Mouse (Mus musculus): ENCODE data around the gene Vwde. TPM values are rescaled to one million over a fixed set of nuclear protein-coding genes. Genes with fewer than 3 reads are reported as not detected.
A peak's percentile ranks its signal among the peaks of the same experiment; 100 is the strongest.

The Vwde gene
- total RNA-seq (2021): not detected
- polyA plus RNA-seq (2012; rRNA removed): not detected in 2 replicates
- long read RNA-seq: 0 reads

GRCm38 (mm10) chr6:13224596-13225227, at the start of gene Vwde:
TSS of gene Vwde (minus strand) at chr6:13224965.
- no peak within 1 kb of the TSS for H3K4me3 ChIP-seq
- H3K27me3 ChIP-seq (ENCODE audit: control insufficient read depth, insufficient read depth, low read length): no peaks in the 10 kb centered on the region
- H3K36me3 ChIP-seq (ENCODE audit: control insufficient read depth, insufficient read depth, low read length): no peaks in the 10 kb centered on the region
- no peaks in the 10 kb centered on the region for H3K4me1 ChIP-seq (ENCODE audit: control insufficient read depth, insufficient read depth, low read length)
- H3K27ac ChIP-seq: no peak within 1 kb of the TSS
- no peaks in the 10 kb centered on the region for H3K79me2 ChIP-seq (replicated peaks; ENCODE audit: control insufficient read depth, insufficient read depth, low read length)
- WGBS: 25% methylated on average over 15 of the region's 15 CpGs
- H3K9ac ChIP-seq (ENCODE audit: low read depth, low read length): no peak within 1 kb of the TSS
- TF ChIP-seq POLR2A (IDR thresholded peaks at IDR 0.05; ENCODE audit: insufficient read depth, low read depth, low read length) (no peak), CTCF (IDR thresholded peaks at IDR 0.05) (no peak), EP300 (IDR thresholded peaks at IDR 0.05; ENCODE audit: insufficient read depth, low read depth, low read length) (no peak)
- DNase-seq: no peak
- intact Hi-C loops (cut with DNase I): no loop called here

GRCm38 (mm10) chr6:13255341-13255740, 30.6 kb upstream of the Vwde start:
- intact Hi-C loops (cut with DNase I): no loop called here
- WGBS: 85% methylated on average over 4 of the region's 4 CpGs
- no peak for DNase-seq

GRCm38 (mm10) chr6:13248317-13248969, 23.7 kb upstream of the Vwde start:
- H3K9ac ChIP-seq (ENCODE audit: low read depth, low read length): no peak overlapping the region
- WGBS: 53% methylated on average over 4 of the region's 4 CpGs
- TF ChIP-seq CTCF (IDR thresholded peaks at IDR 0.05) (peak; percentile 76), POLR2A (IDR thresholded peaks at IDR 0.05; ENCODE audit: insufficient read depth, low read depth, low read length) (no peak), EP300 (IDR thresholded peaks at IDR 0.05; ENCODE audit: insufficient read depth, low read depth, low read length) (no peak)
- intact Hi-C loops (cut with DNase I): no loop called here
- no peaks in the 10 kb centered on the region for H3K79me2 ChIP-seq (replicated peaks; ENCODE audit: control insufficient read depth, insufficient read depth, low read length)
- H3K27ac ChIP-seq: no peak overlapping the region
- no peak for DNase-seq
- no peaks in the 10 kb centered on the region for H3K36me3 ChIP-seq (ENCODE audit: control insufficient read depth, insufficient read depth, low read length)
- no peaks in the 10 kb centered on the region for H3K4me1 ChIP-seq (ENCODE audit: control insufficient read depth, insufficient read depth, low read length)
- no peak overlapping the region for H3K4me3 ChIP-seq
- H3K27me3 ChIP-seq (ENCODE audit: control insufficient read depth, insufficient read depth, low read length): no peaks in the 10 kb centered on the region

More at GRCm38 (mm10) chr6:13255341-13255740, 30.6 kb upstream of the Vwde start:
- Histone ChIP-seq H3K9ac (ENCODE audit: low read depth, low read length) (no peak overlapping the region), H3K4me1 (ENCODE audit: control insufficient read depth, insufficient read depth, low read length) (no peaks in the 10 kb centered on the region), H3K4me3 (no peak overlapping the region), H3K36me3 (ENCODE audit: control insufficient read depth, insufficient read depth, low read length) (no peaks in the 10 kb centered on the region), H3K27me3 (ENCODE audit: control insufficient read depth, insufficient read depth, low read length) (no peaks in the 10 kb centered on the region), H3K79me2 (replicated peaks; ENCODE audit: control insufficient read depth, insufficient read depth, low read length) (no peaks in the 10 kb centered on the region), H3K27ac (no peak overlapping the region)
- TF ChIP-seq CTCF (IDR thresholded peaks at IDR 0.05) (no peak), EP300 (IDR thresholded peaks at IDR 0.05; ENCODE audit: insufficient read depth, low read depth, low read length) (no peak), POLR2A (IDR thresholded peaks at IDR 0.05; ENCODE audit: insufficient read depth, low read depth, low read length) (no peak)

- no peak overlapping the region for H3K27ac ChIP-seq
- no peaks in the 10 kb centered on the region for H3K27me3 ChIP-seq (ENCODE audit: control insufficient read depth, insufficient read depth, low read length)
- H3K4me3 ChIP-seq: no peak overlapping the region
- intact Hi-C loops (cut with DNase I): no loop called here
- no peaks in the 10 kb centered on the region for H3K36me3 ChIP-seq (ENCODE audit: control insufficient read depth, insufficient read depth, low read length)
- H3K9ac ChIP-seq (ENCODE audit: low read depth, low read length): no peak overlapping the region
- WGBS: 72% methylated on average over 6 of the region's 6 CpGs
- H3K4me1 ChIP-seq (ENCODE audit: control insufficient read depth, insufficient read depth, low read length): no peaks in the 10 kb centered on the region
- H3K79me2 ChIP-seq (replicated peaks; ENCODE audit: control insufficient read depth, insufficient read depth, low read length): no peaks in the 10 kb centered on the region
- DNase-seq: no peak
- TF ChIP-seq POLR2A (IDR thresholded peaks at IDR 0.05; ENCODE audit: insufficient read depth, low read depth, low read length) (no peak), CTCF (IDR thresholded peaks at IDR 0.05) (no peak), EP300 (IDR thresholded peaks at IDR 0.05; ENCODE audit: insufficient read depth, low read depth, low read length) (no peak)
Observed at GRCm38 (mm10) chr6:13206157-13206556, 18.6 kb downstream of the Vwde start.

- TF ChIP-seq POLR2A (IDR thresholded peaks at IDR 0.05; ENCODE audit: insufficient read depth, low read depth, low read length): no peak
- no peak for TF ChIP-seq CTCF (IDR thresholded peaks at IDR 0.05)
- no peak for TF ChIP-seq EP300 (IDR thresholded peaks at IDR 0.05; ENCODE audit: insufficient read depth, low read depth, low read length)
- no peaks in the 10 kb centered on the region for H3K79me2 ChIP-seq (replicated peaks; ENCODE audit: control insufficient read depth, insufficient read depth, low read length)
- intact Hi-C loops (cut with DNase I): no loop called here
- no peak overlapping the region for H3K27ac ChIP-seq
- WGBS: 79% methylated on average over 3 of the region's 3 CpGs
- DNase-seq: no peak
- H3K4me3 ChIP-seq: no peak overlapping the region
- H3K36me3 ChIP-seq (ENCODE audit: control insufficient read depth, insufficient read depth, low read length): no peaks in the 10 kb centered on the region
- H3K4me1 ChIP-seq (ENCODE audit: control insufficient read depth, insufficient read depth, low read length): no peaks in the 10 kb centered on the region
- no peaks in the 10 kb centered on the region for H3K27me3 ChIP-seq (ENCODE audit: control insufficient read depth, insufficient read depth, low read length)
- H3K9ac ChIP-seq (ENCODE audit: low read depth, low read length): no peak overlapping the region
Observed at GRCm38 (mm10) chr6:13197486-13197885, 27.3 kb downstream of the Vwde start.

- Histone ChIP-seq H3K4me1 (ENCODE audit: control insufficient read depth, insufficient read depth, low read length) (no peaks in the 10 kb centered on the region), H3K4me3 (no peak overlapping the region), H3K27me3 (ENCODE audit: control insufficient read depth, insufficient read depth, low read length) (no peaks in the 10 kb centered on the region), H3K79me2 (replicated peaks; ENCODE audit: control insufficient read depth, insufficient read depth, low read length) (no peaks in the 10 kb centered on the region), H3K27ac (no peak overlapping the region), H3K9ac (ENCODE audit: low read depth, low read length) (no peak overlapping the region), H3K36me3 (ENCODE audit: control insufficient read depth, insufficient read depth, low read length) (no peaks in the 10 kb centered on the region)
- DNase-seq: no peak
- WGBS: 65% methylated on average over 11 of the region's 11 CpGs
- intact Hi-C loops (cut with DNase I): no loop called here
- TF ChIP-seq CTCF (IDR thresholded peaks at IDR 0.05): no peak
- no peak for TF ChIP-seq POLR2A (IDR thresholded peaks at IDR 0.05; ENCODE audit: insufficient read depth, low read depth, low read length)
- TF ChIP-seq EP300 (IDR thresholded peaks at IDR 0.05; ENCODE audit: insufficient read depth, low read depth, low read length): no peak
Observed at GRCm38 (mm10) chr6:13186836-13187235, 37.9 kb downstream of the Vwde start.
